Mouse (Mus musculus) ES-E14 (cell line): ENCODE data around the gene Gm10645. TPM values are rescaled to one million over a fixed set of nuclear protein-coding genes. Genes with fewer than 3 reads are reported as not detected.

Source experiments
- DNase-seq: peaks from one replicate; pipeline ENCODE4 v3.0.0-alpha.2; 2013; ENCODE audit warnings: low read depth, low spot score
- H3K27ac ChIP-seq: 2 replicates; pipeline ENCODE4 v1.5.1; 2012; ENCODE audit warnings: low read depth, mild to moderate bottlenecking, low read length, moderate library complexity, mixed read lengths; ENCODE audit not compliant: poor library complexity, insufficient read depth, severe bottlenecking
- H3K36me3 ChIP-seq: 2 replicates; pipeline ENCODE4 v1.6.1; 2012; ENCODE audit warnings: mild to moderate bottlenecking, low read length, moderate library complexity, mixed read lengths; ENCODE audit not compliant: control insufficient read depth, poor library complexity, insufficient read depth, severe bottlenecking
- H3K4me1 ChIP-seq, 2 experiments: fragments of 150-350 bp in 1 of 2; sonication (generic) in 1 of 2; 2 replicates each; pipeline ENCODE4 v1.6.1; 2012; ENCODE audit warnings: low read length in 2 of 2, mild to moderate bottlenecking in 1 of 2, mixed read lengths in 1 of 2; ENCODE audit not compliant: control insufficient read depth in 2 of 2, insufficient read depth in 2 of 2, poor library complexity in 1 of 2
- H3K4me3 ChIP-seq, 2 experiments: fragments of 150-350 bp in 1 of 2; sonication (generic) in 1 of 2; 2 replicates each; pipeline ENCODE4 v1.5.1; 2012; ENCODE audit warnings: low read length in 2 of 2, low read depth in 1 of 2, mild to moderate bottlenecking in 1 of 2, mixed read lengths in 1 of 2; ENCODE audit not compliant: insufficient read depth in 1 of 2, poor library complexity in 1 of 2, severe bottlenecking in 1 of 2
- H3K9ac ChIP-seq: 2 replicates; pipeline ENCODE4 v1.6.1; 2012; ENCODE audit warnings: low read depth, mild to moderate bottlenecking, low read length, mixed read lengths; ENCODE audit not compliant: poor library complexity, insufficient read depth, severe bottlenecking
- H3K9me3 ChIP-seq: fragments of 150-350 bp; sonication (generic); 2 replicates; pipeline ENCODE4 v1.6.1; 2012; ENCODE audit warnings: low read depth, mild to moderate bottlenecking, low read length; ENCODE audit not compliant: control insufficient read depth, insufficient read depth
- CHD2 ChIP-seq: IDR thresholded peaks from 2 replicates; pipeline ENCODE4 v1.6.1; 2014; ENCODE audit warnings: mild to moderate bottlenecking, low read depth, low read length, inconsistent platforms
- MAFK ChIP-seq: IDR thresholded peaks from 2 replicates; pipeline ENCODE4 v1.6.1; 2014; ENCODE audit warnings: mild to moderate bottlenecking, low read depth, low read length, inconsistent platforms; ENCODE audit not compliant: insufficient read depth
- ZNF384 ChIP-seq: IDR thresholded peaks from 2 replicates; pipeline ENCODE4 v1.6.1; 2012; ENCODE audit warnings: low read depth, low read length, inconsistent platforms
- in situ Hi-C, 2 experiments: fragments of 600-800 bp; cut with MboI; formaldehyde crosslinking; loops; one replicate each; pipeline ENCODE4 v1.15.1; 2025; ENCODE audit warnings: low sequenced_read_pairs in 2 of 2, inconsistent platforms in 1 of 2; ENCODE audit not compliant: unreplicated experiment in 2 of 2
- total RNA-seq: library from RNA; depleted of rRNA; stranded (reverse); fragments of 300-350 nt; gene quantifications from 2 replicates; pipeline ENCODE4 v1.2.3, GENCODE M21; 2012; rRNA removed

Gene Gm10645
- total RNA-seq, 1 experiment: 0.58 TPM

DNA sequence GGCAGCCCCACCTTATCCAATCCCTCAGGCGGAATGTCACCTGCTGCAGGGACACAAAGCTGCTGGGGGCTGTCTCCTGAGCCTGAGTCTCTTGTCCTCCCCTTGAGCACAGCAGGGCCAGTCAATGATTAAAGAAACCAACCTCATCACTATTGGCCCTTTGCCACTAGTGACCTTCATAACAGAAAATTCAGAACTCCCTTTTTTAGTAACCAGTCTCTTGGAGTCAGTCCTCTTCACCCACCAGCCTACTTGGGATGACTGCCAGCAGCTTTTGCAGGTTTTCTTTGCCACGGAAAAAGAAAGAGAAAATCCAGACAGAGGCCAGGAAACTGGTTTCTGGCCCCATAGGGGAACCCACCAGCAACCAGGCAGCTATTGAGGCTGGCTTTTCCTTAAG is 30.9 kb downstream of the Gm10645 start:
- H3K36me3 ChIP-seq: no peaks in the 10 kb centered on the region

More for the DNA sequence above, 30.9 kb downstream of the Gm10645 start:
- TF ChIP-seq MAFK (no peak), CHD2 (no peak), ZNF384 (no peak)
- H3K9ac ChIP-seq: no peak overlapping the region
- H3K4me1 ChIP-seq: no peaks in the 10 kb centered on the region
- no peaks in the 10 kb centered on the region for H3K9me3 ChIP-seq
- in situ Hi-C loops: no loop called here
- H3K4me3 ChIP-seq: no peak overlapping the region
- H3K27ac ChIP-seq: no peak overlapping the region
- no peak for DNase-seq

Other genes with a start within 250 kb of the Gm10645 start
- 6.4 and 7.1 TPM in 2 replicates for gene Tbc1d9, start 818 bp downstream of the Gm10645 start, total RNA-seq
- 0.13 and 0.16 TPM in 2 replicates for gene Ucp1, start 124.2 kb upstream of the Gm10645 start, total RNA-seq
- gene Elmod2, start 166.3 kb upstream of the Gm10645 start, total RNA-seq: 8.9 and 10.7 TPM in 2 replicates
- gene Mgat4d, start 182.3 kb upstream of the Gm10645 start, total RNA-seq: 0.31 and 0.32 TPM in 2 replicates
- gene Clgn, start 223.7 kb upstream of the Gm10645 start, total RNA-seq: 13.0 and 19.2 TPM in 2 replicates